Mouse (Mus musculus) macrophage (primary cell): ENCODE measurements around the gene Mapk10. TPM values are rescaled to one million over a fixed set of nuclear protein-coding genes. Genes with fewer than 3 reads are reported as not detected.

Source experiments
- H3K27ac ChIP-seq: fragments of 350-480 bp; formaldehyde crosslinking; 2 replicates; pipeline ENCODE4 v1.9.0; 2021
- H3K36me3 ChIP-seq: fragments of 350-480 bp; formaldehyde crosslinking; 2 replicates; pipeline ENCODE4 v1.9.0; 2021; ENCODE audit errors: inconsistent target
- H3K4me3 ChIP-seq: fragments of 350-480 bp; formaldehyde crosslinking; 2 replicates; pipeline ENCODE4 v1.9.0; 2021; ENCODE audit errors: inconsistent target
- H3K79me2 ChIP-seq: fragments of 350-480 bp; formaldehyde crosslinking; 2 replicates; pipeline ENCODE4 v1.9.0; 2021; ENCODE audit errors: inconsistent target
- WGBS: methylation state at CpG from one replicate; pipeline ENCODE4 v1.1.7; 2026; ENCODE audit warnings: inconsistent platforms; ENCODE audit not compliant: missing documents; 5-methylcytosine and 5-hydroxymethylcytosine counted together
- polyA plus RNA-seq: library from polyadenylated mRNA; stranded (reverse); fragments of 250-400 nt; gene quantifications from 3 replicates; pipeline ENCODE4 v1.2.4, GENCODE M21; 2018; ENCODE audit warnings: inconsistent platforms

The Mapk10 gene
- polyA plus RNA-seq, 1 experiment from 2014 or later, result not detected

DNA sequence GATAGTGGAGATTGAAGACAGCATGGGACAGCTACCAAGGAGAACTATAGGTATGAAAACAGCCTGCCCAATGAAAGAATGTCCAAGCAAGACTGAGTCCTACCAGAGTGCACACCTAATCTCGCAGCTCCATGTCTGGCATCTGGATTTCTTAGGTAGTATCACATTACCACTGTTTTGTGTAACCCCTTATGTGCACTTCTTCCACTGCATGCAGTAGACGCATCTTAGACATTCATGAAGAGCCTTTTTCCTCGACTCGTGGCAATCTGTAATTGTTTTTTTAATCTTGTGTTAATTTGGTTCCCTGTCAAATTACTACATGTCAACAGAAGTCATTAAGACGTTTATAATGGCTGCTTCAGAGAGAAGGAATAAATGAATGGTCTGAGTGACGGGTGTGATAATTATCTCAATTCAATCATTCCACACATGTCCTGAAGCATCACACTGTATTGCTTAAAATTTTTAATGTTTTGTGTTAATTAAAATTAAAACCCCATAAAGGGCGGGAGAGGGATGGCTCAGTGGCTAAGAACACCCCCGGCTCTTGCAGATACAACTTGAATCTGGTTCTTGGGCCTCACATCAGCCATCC, 160.7 kb downstream of the Mapk10 start:
- H3K27ac ChIP-seq, result no peak overlapping the region
- H3K4me3 ChIP-seq, result no peak overlapping the region
- H3K79me2 ChIP-seq, result no peaks in the 10 kb centered on the region
- WGBS, result 86% methylated on average over 8 of the region's 8 CpGs
- no peaks in the 10 kb centered on the region for H3K36me3 ChIP-seq

DNA sequence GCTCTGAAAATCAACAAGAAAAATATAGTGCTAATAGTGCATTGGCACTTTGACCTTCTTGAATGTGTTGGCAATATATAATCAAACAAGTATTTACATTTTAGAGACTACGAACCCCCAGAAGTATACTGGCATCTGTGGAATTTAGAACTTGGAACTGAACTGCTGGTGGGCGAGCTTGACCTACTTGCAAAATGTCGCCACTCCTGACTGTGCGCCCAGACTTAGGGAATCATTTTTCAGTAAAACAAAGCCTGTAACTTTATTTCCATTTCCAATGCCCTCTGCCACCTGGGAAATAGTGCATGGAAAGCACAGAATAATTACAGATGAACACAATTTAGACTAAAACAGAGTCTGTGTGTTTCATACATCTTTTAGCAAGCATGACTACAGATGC, 163.1 kb downstream of the Mapk10 start:
- no peaks in the 10 kb centered on the region for H3K79me2 ChIP-seq
- no peak overlapping the region for H3K4me3 ChIP-seq
- H3K27ac ChIP-seq, result no peak overlapping the region
- WGBS, result 96% methylated on average over 4 of the region's 4 CpGs
- H3K36me3 ChIP-seq, result no peaks in the 10 kb centered on the region

DNA sequence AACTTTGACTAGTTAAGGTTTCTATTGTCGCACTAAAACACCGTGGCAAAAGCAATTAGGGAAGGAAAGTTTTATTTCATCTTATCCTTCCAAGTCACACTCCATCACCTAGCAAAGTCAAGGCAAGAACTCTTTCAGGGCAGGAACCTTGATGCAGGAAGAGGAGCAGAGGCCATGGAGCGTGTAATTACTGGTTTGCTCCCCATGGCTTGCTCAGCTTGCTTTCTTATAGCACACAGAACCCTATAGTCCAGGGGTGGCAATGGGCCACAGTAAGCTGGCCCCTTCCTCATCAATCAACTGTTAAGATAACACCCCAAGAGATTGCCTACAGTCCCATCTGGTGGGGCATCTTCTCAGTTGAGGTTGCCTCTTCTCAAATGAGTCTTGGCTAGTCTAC, 173.4 kb downstream of the Mapk10 start:
- no peak overlapping the region for H3K4me3 ChIP-seq
- no peaks in the 10 kb centered on the region for H3K79me2 ChIP-seq
- no peaks in the 10 kb centered on the region for H3K36me3 ChIP-seq
- WGBS, result 90% methylated on average over 3 of the region's 3 CpGs
- H3K27ac ChIP-seq, result no peak overlapping the region

DNA sequence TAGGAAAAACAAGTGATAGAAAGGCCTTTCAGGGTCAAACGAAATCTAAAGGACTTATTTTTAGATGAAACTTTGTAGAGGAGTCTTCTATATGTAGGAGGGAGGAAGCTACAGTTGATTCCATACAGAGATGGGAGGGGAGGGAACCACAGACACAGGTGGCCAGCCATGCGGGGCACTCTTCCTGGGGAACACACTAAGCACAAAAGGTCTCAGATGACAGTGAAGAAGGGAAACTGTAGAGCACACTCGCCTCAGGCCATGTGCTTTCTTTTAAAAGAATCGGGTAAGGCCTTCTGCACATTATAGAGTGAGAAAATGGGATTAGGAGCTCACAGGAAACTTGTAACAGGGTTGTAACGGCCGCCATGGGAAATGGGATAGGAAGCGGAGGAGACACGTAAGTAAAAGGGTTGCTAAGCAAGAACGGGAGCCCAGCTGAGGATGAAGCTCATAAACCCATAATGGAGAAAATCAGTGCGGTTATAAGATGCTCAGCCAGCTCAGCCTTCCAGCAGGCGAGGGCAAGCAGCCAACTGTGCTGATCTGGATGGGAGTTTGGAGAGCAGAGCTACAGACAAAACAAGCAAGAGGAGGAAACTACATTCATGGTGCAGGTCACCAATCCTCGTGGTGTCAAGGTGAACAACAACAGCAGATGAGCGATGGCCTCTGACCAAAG, 182.1 kb downstream of the Mapk10 start:
- Histone ChIP-seq H3K27ac (no peak overlapping the region), H3K79me2 (no peaks in the 10 kb centered on the region), H3K4me3 (no peak overlapping the region), H3K36me3 (no peaks in the 10 kb centered on the region)
- WGBS, result 72% methylated on average over 13 of the region's 13 CpGs

DNA sequence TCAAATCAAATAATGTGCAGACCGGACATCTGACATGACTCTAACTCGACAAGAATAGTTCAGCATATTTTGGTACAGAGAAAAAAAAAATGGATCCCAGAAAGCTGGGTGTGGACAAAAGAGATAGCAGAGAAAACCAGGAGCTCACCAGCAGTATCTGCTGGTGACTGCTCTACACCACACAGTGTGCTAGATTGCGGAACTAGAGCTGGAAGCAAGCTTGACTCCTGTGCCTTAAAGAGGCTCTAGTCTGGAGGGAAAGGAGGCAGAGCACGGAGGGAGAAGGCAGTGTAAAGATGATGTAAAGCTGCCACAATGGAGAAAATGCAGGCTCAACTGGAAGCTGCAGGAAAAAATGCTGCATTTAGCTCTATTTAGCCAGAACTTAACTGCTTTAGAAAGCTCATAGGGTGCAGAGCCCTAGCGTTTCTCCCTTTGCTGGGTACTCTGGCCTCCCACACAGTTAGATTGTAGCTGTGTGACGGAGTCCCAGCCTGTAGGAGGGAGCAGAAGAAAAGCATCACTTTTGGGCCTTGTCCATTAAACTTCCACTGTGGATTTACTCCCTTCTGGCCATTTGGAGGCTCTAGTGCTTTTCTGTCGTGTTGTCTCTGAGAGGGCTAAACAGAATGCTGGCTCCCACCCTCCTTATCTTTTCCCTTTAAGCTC, 188.5 kb downstream of the Mapk10 start:
- no peak overlapping the region for H3K27ac ChIP-seq
- 86% methylated on average over 7 of the region's 7 CpGs for WGBS
- H3K79me2 ChIP-seq, result no peaks in the 10 kb centered on the region
- H3K4me3 ChIP-seq, result no peak overlapping the region
- no peaks in the 10 kb centered on the region for H3K36me3 ChIP-seq

DNA sequence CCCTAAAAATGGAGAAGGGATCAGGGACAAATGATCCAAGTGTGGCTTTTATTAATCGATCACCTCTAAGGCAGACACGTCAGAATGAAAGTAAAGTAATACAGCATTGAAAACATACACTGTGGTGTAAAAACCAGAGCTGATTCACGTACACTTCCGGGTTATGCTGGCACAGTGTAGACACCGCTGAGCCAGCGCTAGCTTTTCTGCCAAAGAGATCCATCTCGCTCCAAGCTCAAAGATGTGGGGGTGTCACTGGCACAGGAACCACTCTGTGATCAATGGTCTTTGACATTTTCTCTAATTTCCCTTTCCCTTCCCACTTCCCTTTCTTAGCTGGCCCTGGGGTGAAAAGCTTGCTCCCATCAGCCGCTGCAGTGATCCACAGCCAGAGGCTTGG, 189.7 kb downstream of the Mapk10 start:
- WGBS, result 72% methylated on average over 8 of the region's 8 CpGs
- Histone ChIP-seq H3K36me3 (no peaks in the 10 kb centered on the region), H3K79me2 (no peaks in the 10 kb centered on the region), H3K27ac (no peak overlapping the region), H3K4me3 (no peak overlapping the region)

DNA sequence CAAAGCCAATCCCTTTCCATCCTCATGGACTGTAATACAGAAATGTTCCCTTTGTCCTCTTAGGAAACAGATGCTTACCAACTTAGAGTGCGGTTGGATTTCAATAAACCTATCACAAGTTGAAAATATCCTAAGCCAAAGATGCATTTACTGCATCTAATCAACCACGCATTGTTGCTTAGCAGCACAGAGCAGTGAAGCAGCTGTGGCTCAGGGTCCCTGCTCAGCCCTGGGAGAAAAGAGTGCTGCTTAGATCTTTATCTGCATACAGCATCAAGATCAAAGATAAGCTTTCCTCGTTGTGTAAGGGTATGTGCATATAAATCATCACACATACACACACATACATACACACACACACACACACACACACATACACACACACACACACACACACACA, 190.2 kb downstream of the Mapk10 start:
- Histone ChIP-seq H3K27ac (no peak overlapping the region), H3K36me3 (no peaks in the 10 kb centered on the region), H3K4me3 (no peak overlapping the region), H3K79me2 (no peaks in the 10 kb centered on the region)
- 60% methylated on average over 3 of the region's 3 CpGs for WGBS

DNA sequence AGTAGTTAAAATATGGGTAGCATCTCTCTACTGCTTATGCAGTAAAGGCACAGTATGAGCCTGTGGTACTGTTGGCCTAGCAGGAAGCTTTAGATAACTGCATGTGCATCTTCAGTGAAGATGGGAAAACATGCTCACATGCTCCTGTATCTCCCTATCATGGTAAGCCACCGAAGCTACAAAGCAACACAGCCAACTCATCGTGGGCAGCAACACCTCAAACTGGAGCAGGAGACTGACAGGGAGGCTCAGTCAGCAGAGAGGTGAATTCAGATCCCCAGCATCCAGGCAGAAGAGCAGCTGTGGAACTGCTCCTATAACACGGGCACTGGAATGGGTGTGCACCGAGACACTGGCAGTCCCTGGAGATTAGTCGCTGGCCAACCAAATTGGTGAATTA, 191.0 kb downstream of the Mapk10 start:
- Histone ChIP-seq H3K36me3 (no peaks in the 10 kb centered on the region), H3K79me2 (no peaks in the 10 kb centered on the region), H3K27ac (no peak overlapping the region), H3K4me3 (no peak overlapping the region)
- WGBS, result 91% methylated on average over 5 of the region's 5 CpGs

DNA sequence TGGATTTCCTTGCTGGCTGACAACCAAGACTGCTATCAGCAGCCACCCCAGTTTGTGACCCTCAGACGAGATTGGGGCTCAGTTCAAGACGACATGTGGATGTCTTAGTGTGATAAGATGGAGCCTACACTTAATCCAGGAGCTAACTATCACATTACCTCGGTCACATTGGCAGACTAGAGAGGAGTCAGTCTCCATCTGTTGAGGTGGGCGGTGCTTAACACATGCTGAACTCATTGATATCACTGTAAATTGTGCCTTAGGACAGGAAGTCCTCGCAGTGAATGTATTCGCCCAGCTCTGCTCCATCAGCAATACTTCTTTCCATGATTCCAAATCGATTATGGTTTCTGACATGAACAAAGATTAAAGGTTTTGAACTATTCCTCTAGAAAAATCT, 193.5 kb downstream of the Mapk10 start:
- no peak overlapping the region for H3K4me3 ChIP-seq

DNA sequence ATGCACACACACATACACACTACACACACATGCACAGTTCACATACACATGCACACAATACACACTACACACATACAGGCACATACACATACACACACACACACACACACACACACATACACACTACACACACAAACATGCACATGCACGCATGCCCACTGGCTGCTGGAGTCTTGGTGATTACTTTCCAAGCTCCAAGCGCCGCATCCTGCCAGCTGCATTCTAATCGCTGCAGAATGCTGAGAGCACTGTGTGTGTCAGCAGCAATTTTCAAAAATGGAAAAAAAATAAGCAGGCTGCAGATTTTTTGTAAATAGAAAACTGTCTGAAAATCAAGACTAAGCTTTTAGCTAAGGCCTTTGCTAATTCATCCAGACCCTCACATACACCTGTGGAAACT, 196.8 kb downstream of the Mapk10 start:
- Histone ChIP-seq H3K79me2 (no peaks in the 10 kb centered on the region), H3K4me3 (no peak overlapping the region), H3K27ac (no peak overlapping the region), H3K36me3 (no peaks in the 10 kb centered on the region)
- WGBS, result 90% methylated on average over 4 of the region's 4 CpGs

More for the DNA sequence above, 193.5 kb downstream of the Mapk10 start:
- Histone ChIP-seq H3K36me3 (no peaks in the 10 kb centered on the region), H3K79me2 (no peaks in the 10 kb centered on the region), H3K27ac (no peak overlapping the region)
- 82% methylated on average over 7 of the region's 7 CpGs for WGBS

DNA sequence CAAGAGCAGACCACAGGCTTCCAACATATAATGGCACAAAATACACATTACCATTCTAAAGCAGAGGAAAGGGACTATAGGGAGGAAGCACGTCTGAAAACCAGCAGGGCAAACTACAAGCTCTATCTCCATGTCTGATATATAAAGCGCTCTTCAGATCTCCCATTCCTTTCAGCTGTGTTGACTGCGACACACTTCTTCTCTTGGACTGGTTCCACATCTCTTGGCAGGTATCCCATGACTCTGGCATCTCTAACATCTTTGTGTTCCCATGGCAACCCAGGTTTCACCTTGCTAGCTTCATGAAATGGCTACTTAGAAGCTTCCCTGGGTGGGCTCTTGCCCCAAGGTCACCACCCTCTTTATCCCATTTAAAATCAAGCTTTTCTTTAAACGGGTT, 202.2 kb downstream of the Mapk10 start:
- no peaks in the 10 kb centered on the region for H3K79me2 ChIP-seq
- WGBS, result 89% methylated on average over 4 of the region's 4 CpGs
- no peak overlapping the region for H3K4me3 ChIP-seq
- no peaks in the 10 kb centered on the region for H3K36me3 ChIP-seq
- no peak overlapping the region for H3K27ac ChIP-seq

DNA sequence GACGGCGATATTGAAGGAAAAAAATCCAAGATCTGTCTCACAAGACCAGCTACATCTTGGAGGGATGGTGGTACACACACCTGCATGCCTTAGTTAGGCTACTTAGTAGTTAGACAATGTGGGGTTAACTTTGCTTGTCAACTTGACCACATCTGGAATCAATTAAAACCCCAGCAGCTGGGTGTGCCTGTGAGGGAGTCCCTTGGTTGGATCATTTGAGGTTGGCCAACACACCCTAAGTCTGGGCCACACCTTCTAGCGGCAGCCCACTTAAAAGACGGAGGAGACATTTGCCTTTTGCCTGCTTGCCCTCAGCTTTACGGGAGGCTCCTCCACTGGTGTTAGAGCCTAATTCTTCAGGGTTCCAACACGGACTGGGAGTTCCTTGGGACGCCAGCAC, 209.0 kb downstream of the Mapk10 start:
- Histone ChIP-seq H3K4me3 (no peak overlapping the region), H3K79me2 (no peaks in the 10 kb centered on the region), H3K36me3 (no peaks in the 10 kb centered on the region), H3K27ac (no peak overlapping the region)
- WGBS, result 82% methylated on average over 7 of the region's 7 CpGs

DNA sequence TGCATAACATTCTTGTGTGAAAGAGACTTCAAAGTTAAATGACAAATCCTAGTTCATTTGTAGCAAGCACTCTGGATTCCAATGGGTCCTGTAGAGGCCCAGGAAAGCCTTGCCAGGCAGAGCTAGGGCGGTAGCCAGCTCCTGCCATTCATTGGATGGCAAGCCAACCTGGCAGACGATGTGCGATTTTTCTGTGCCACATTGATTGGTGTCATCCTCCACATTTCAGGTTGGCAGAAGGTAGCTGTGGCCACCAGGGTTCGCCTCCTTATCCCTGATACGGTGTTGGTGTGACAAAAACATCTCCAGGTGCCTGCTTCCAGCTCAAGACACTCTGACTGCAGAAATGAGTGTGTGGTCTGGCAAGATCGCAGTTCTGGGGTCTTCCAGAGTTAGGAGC, 210.6 kb downstream of the Mapk10 start:
- 86% methylated on average over 6 of the region's 6 CpGs for WGBS
- no peak overlapping the region for H3K4me3 ChIP-seq
- H3K27ac ChIP-seq, result no peak overlapping the region
- H3K36me3 ChIP-seq, result no peaks in the 10 kb centered on the region
- H3K79me2 ChIP-seq, result no peaks in the 10 kb centered on the region

DNA sequence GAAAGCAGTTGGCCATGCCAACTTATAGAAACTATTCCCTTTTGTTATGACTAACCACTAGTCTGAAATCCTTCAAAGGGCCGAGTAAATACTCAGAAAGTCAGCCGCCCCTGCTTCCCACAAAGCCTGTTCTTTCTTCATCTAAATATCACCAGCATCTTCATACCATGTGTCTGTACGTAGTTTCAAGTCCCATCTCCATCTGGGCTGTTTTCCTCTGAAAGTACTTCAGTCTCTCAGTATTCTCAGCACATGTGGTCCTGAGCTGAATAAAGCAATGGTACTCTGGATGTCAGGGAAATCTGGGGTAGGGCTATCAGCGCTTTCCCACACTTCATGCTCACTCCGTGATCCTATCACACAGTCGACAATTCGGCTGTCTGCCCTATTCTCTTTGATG, 212.6 kb downstream of the Mapk10 start:
- WGBS, result 87% methylated on average over 7 of the region's 7 CpGs
- Histone ChIP-seq H3K79me2 (no peaks in the 10 kb centered on the region), H3K27ac (no peak overlapping the region), H3K36me3 (no peaks in the 10 kb centered on the region), H3K4me3 (no peak overlapping the region)

DNA sequence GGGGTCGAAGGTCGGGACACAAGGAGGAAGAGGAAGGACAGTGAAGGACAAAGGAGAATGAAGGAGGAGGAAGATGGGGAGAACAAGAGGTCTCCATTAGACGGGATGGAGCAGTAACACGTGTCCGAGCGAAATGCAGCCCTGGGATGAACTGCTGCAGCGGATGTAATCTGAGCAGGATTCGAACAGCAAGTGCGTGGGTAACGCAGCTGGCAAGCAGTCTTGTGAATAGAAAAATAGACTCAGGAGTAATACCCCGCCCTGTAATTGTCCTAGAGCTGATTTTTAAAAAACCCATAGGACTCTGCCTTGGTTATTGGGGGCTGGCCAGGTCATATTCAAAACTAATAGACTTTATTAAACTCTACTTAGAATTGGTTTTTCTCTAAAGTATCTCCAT, 213.2 kb downstream of the Mapk10 start:
- Histone ChIP-seq H3K79me2 (no peaks in the 10 kb centered on the region), H3K4me3 (no peak overlapping the region), H3K27ac (no peak overlapping the region), H3K36me3 (no peaks in the 10 kb centered on the region)
- WGBS, result 89% methylated on average over 11 of the region's 11 CpGs
